Mouse (Mus musculus) monocyte, adult 5-6 weeks (primary cell): ENCODE data around the gene Prss32. TPM values are rescaled to one million over a fixed set of nuclear protein-coding genes. Genes with fewer than 3 reads are reported as not detected.

Experiments used
- ATAC-seq: fragments of 153-309, 156-312 bp; replicated peaks from 2 replicates; pipeline ENCODE4 v1.8.0; 2017; ENCODE audit warnings: mild to moderate bottlenecking; ENCODE audit not compliant: low TSS enrichment, insufficient number of reproducible peaks, severe bottlenecking, poor library complexity, low FRiP score
- total RNA-seq: library from RNA; stranded (forward); fragments of 200-1000, 200-491, 200-594 nt; gene quantifications from 3 replicates; pipeline ENCODE4 v1.2.3, GENCODE M21; 2017

Prss32 gene
- not detected in 3 replicates for total RNA-seq

DNA sequence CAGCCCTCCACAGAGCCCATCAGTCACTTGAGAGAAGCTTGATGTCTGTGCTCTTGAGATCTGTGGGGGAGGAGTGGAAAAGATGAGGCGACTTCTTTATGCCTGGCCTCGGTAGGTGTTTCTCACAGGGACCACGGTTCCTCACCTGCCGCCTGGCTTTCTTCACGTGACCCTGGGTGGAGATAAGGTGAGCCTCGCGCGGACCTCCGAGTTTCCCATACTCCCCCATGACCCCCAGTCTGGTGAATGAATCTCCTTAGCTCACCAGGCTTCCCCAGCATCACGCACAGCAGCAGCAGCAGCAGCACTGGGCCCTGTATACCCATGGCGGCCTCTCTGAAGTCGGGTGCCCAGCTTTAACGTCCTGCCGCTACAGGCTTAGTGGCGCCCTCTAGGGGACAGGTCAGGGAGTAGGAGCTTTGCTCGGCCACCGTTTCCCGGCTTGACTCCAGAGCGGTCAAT is at the start of gene Prss32, which contains the start of gene Prss41:
Gene Prss32, plus strand, starts transcription at position 44 of the 462 bp plus-strand sequence.
Gene Prss41, minus strand, starts transcription at position 361 of the 462 bp plus-strand sequence.
- peak; percentile 43; the same call in 1 of the 2 replicates for ATAC-seq

DNA sequence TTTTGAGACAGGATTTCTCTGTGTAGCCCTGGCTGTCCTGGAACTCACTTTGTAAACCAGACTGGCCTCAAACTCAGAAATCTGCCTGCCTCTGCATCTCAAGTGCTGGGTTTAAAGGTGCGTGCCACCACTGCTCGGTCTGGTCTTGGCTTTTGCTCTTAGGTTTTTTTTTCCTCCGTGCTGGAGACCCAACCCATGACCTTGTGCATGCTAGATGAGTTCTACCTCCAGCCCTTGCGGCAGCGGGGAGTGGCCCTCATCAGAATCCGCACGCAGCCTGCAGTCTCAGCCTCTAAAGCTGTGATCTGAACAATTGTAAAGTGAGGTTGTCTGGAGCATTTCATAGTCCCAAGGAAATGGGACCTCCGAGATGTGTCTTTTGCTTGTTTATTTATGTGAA is 48.3 kb upstream of the Prss32 start:
- ATAC-seq: no peak

DNA sequence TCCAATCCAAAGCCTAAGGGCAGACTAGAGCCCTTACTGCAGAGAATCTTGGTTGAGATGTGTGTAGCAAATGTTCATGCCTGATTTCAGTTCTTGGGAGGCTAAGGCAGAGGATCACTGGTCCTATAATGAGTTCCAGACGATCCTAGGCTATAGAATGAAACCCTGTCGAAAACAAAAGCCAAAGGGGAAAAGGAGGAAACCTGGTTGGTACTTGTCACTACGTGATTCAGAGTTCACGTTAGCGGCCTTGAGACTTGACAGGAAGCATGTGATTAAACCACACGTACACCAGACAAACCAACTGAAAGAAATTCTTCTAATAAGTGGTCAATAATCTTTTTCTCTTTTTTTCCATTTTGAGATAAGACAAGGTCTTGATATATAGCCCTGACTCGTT is 46.3 kb upstream of the Prss32 start:
- no peak for ATAC-seq

- ATAC-seq: no peak
Measured at GRCm38 (mm10) chr17:23801627-23802026, 42.0 kb upstream of the Prss32 start.

GRCm38 (mm10) chr17:23802746-23803365 is 40.8 kb upstream of the Prss32 start:
- peak; percentile 97 for ATAC-seq

DNA sequence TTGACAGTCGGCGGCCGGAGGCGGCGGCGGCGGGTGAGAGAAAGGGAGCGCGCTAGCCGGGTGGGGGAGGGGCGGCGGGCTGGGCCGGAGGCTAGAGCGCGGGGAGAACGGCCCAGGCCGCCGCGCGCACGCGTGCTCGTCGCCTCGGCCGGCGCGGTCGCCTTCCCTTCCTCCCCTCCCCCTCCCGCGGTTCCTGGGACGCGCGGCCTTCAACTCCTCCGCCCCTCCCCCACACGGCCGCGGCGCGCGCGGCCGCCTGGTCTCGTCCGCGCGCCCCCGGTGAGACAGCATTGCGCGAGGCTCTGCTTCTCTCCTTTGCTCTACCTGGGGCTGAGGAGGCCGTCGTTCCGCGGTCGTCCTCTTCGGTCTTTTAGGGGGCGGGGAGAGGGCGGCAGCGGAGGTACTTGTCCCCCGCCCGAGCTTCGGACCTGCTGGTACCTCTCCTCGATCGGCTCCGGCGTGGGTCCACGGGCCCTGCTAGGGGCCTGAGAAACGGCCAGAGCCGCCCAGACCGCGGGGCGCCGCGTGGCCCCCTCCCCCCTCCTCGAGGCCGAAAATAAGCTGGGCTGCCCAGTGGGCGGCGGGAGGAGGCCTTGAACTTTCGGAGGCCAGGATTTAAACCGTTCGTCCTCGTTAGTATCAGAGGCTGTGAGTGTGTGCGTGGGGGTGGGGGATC is 40.2 kb upstream of the Prss32 start:
- ATAC-seq: peak; percentile 24

- no peak for ATAC-seq
Measured at GRCm38 (mm10) chr17:23804426-23805085, 39.1 kb upstream of the Prss32 start.

- ATAC-seq: no peak
Measured at GRCm38 (mm10) chr17:23806867-23807266, 36.8 kb upstream of the Prss32 start.

GRCm38 (mm10) chr17:23807918-23808317 is 35.7 kb upstream of the Prss32 start:
- ATAC-seq: no peak

DNA sequence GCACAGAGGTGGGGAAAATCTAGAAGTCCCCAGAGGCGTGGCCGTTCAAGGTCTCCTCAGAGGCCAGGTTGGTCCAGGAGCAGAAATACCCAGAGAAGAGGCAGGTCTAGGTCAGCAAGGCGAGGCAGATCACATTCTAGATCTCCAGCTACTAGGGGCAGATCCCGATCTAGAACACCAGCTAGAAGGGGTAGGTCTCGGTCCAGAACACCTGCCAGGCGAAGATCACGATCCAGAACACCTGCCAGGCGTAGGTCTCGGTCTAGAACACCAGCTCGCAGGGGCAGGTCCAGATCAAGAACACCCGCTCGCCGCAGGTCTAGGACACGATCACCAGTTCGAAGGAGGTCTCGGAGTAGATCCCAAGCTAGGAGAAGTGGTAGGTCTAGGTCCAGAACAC is 28.0 kb upstream of the Prss32 start:
- ATAC-seq: no peak

- ATAC-seq: no peak
Measured at GRCm38 (mm10) chr17:23818579-23818978, 25.1 kb upstream of the Prss32 start.

DNA sequence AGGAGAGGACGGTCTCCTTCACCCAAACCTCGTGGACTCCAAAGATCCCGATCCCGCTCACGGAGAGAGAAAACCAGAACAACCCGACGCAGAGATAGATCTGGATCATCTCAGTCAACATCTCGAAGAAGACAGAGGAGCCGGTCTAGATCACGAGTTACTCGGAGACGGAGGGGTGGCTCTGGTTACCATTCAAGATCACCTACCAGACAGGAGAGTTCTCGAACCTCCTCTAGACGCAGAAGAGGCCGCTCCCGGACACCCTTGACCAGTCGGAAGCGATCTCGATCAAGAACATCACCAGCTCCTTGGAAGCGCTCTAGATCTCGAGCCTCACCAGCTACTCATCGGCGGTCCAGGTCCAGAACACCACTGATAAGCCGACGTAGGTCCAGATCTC is 24.4 kb upstream of the Prss32 start:
- ATAC-seq: no peak

GRCm38 (mm10) chr17:23820731-23821130 is 22.9 kb upstream of the Prss32 start:
- no peak for ATAC-seq

GRCm38 (mm10) chr17:23822094-23822493 is 21.6 kb upstream of the Prss32 start:
- no peak for ATAC-seq

DNA sequence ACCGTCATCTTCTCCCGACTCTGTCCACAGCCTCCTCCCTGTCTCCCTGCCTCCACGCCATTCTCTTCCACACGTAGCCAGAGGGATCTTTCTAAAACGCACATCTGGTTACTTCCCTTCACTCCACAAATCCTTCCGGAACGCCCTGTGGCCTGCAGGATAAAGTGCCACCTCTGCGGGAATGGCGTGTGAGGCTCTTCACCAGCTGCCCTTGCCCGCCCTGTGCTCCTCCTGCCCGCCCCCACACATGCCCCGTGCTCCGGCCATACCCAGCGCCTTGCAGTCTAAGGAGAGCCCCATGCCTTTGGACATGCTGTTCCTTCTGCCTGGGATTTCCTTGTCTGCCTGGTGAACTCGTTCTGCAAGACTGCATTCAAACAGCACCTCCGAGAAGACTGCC is 20.6 kb upstream of the Prss32 start:
- ATAC-seq: no peak

GRCm38 (mm10) chr17:23823614-23824013 is 20.0 kb upstream of the Prss32 start:
- ATAC-seq: no peak

DNA sequence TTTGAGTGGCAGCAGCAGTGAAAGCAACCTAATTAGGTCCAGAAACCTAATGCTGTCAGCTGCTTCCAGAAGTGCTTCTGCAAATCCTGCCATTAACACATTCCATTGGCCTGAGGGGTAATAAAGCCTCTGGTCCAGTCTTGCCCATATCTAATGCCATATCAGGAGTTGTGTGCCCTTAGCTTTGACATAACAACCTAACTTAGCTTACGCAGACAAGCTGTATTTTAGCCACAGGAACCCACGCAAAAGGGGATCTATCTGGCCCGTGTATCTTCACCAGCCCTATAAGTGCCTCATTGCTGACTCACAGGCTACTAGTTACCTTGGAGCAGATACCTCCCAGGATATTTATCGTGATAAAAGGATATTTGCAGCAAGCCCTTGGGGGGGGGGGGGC is 18.1 kb upstream of the Prss32 start:
- ATAC-seq: no peak

DNA sequence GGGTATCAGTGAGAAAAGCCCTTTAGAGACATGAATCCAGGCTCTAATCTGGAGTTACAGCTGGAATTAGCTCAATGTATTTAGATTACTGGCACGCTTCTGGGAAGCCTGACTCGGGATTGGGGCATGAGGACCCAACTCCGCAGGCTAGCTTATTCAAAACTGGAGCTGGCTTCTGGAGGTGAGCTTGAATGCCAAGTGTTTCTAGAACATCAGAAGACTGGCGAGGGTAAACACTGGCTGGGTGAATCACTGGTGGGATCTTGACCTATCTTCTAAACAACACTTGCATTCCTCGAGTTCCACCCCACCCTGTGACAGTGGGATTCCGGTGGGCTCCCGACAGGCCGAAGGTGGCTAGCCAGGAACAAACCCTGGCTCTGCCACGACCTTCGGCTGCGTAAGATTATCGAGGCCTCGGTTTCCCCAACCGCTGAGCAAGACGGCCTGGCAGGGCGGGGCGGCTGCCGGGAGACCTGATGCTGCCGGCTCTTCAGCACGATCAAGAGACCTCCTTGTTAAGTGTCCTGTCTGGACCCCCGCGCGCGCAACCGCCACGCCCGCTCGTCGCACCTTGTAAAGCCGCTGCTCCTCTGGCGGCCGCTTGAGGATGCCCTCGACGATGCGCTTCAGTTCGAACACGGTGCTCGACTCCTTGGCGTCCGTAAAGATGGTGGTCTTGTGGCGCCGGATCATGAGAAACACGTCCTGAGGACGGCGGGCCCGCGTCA is 15.2 kb upstream of the Prss32 start:
- ATAC-seq: peak; percentile 10; the same call in 1 of the 2 replicates

GRCm38 (mm10) chr17:23829064-23829619 is 14.5 kb upstream of the Prss32 start, which contains the start of gene Elob:
Elob (minus strand) TSS chr17:23829136.
- ATAC-seq: peak; percentile 82
